Mouse (Mus musculus) kidney, postnatal 10 days (tissue): Measurements from ENCODE around the gene Cbfb.

ENCODE experiments used
- DNase-seq: peaks from one replicate; pipeline ENCODE4 v3.0.0; 2021; ENCODE audit warnings: mixed read lengths

The Cbfb gene

GRCm38 (mm10) chr8:105252680-105253537 lies 82.4 kb downstream of the Cbfb start:
- no peak for DNase-seq

- DNase-seq: peak; percentile 26
Observed at GRCm38 (mm10) chr8:105253766-105254151, 83.3 kb downstream of the Cbfb start.

GRCm38 (mm10) chr8:105254152-105254965 lies 83.9 kb downstream of the Cbfb start:
- peak; percentile 96 for DNase-seq

GRCm38 (mm10) chr8:105254966-105255350 lies 84.5 kb downstream of the Cbfb start, which contains the start of gene B3gnt9:
Gene B3gnt9 (minus strand): TSS chr8:105255153.
- peak; percentile 74 for DNase-seq

- no peak for DNase-seq
Observed at GRCm38 (mm10) chr8:105257318-105258114, 87.0 kb downstream of the Cbfb start.

- peak; percentile 46 for DNase-seq
Observed at GRCm38 (mm10) chr8:105258911-105259720, 88.6 kb downstream of the Cbfb start.

GRCm38 (mm10) chr8:105259721-105260320 lies 89.3 kb downstream of the Cbfb start:
- peak; percentile 87 for DNase-seq

- no peak for DNase-seq
Observed at GRCm38 (mm10) chr8:105260371-105261099, 90.1 kb downstream of the Cbfb start.

- DNase-seq: no peak
Observed at GRCm38 (mm10) chr8:105261326-105261980, 91.0 kb downstream of the Cbfb start.

GRCm38 (mm10) chr8:105263244-105263912 lies 92.9 kb downstream of the Cbfb start:
- no peak for DNase-seq

- DNase-seq: peak; percentile 88
Observed at GRCm38 (mm10) chr8:105264024-105264982, 93.8 kb downstream of the Cbfb start, which contains the start of the genes Tradd and Fbxl8. Gene Tradd (minus strand): TSS chr8:105264609. Gene Fbxl8 (plus strand): TSS chr8:105264648.

GRCm38 (mm10) chr8:105265128-105265527 lies 94.7 kb downstream of the Cbfb start:
- DNase-seq: peak; percentile 41

GRCm38 (mm10) chr8:105266775-105267174 lies 96.3 kb downstream of the Cbfb start:
- no peak for DNase-seq
